ENCODE assay signal across 13 mouse cellular contexts in the genomic region with DNA sequence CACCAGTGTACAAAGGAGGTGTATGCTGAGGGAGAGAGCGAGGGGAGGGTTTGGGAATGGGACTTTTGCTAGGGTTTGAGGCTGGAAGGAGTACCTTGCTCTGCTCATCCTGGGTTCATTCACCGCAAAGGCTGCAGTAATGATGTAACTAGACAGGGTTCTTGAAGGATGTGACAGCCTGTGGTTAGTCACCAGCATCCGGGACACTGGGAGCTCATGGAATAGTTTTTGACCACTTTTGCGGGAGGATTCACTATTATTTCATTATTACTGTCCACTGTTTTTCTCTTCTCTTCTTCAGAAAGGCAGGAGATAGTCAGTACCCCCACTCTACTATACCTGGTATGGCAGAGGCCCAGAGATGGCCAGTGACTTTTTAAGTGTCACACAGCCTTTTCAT. TPM values are rescaled to one million over a fixed set of nuclear protein-coding genes. Genes with fewer than 3 reads are reported as not detected.
DNase-seq lines count a peak whose midpoint lies in the region; ATAC-seq and TF ChIP-seq lines count a peak whose summit lies in the region.
"Had no signal": no experiment of that assay in that cellular context is flagged by ENCODE, and none has a peak within 500 bp of the region (broad histone marks: within the 10 kb centered on the region; RNA-seq: fewer than 3 reads in every experiment).

No protein-coding gene starts in this region.

- no peak for DNase-seq in kidney, postnatal 36 days
- DNase-seq in heart, postnatal 0 days (ENCODE audit: low spot score) = no peak
- no peak for DNase-seq in thymus, postnatal 10 days (ENCODE audit: low spot score in 2 of 2)
- DNase-seq in cerebellum, adult 11 months = no peak
- DNase-seq in ovary, postnatal 36 days (ENCODE audit: low spot score) = no peak
- DNase-seq: gastrocnemius, postnatal 14 days; kidney, postnatal 14 days; right cerebral cortex, postnatal 4 days had no signal

- TF ChIP-seq EP300 in heart, postnatal 0 days (IDR thresholded peaks at IDR 0.05; ENCODE audit: low read depth) = no peak

- peaks cover 48% of the 10 kb centered on the region for H3K4me1 ChIP-seq in kidney, embryonic 16.5 days (ENCODE audit: insufficient read depth, low read length)
- H3K4me1 ChIP-seq in bone marrow, adult 2 months (ENCODE audit: control insufficient read depth, insufficient read depth, low read length) = peaks cover 31% of the 10 kb centered on the region
- peaks cover 33% of the 10 kb centered on the region for H3K4me1 ChIP-seq in heart, postnatal 0 days (ENCODE audit: control insufficient read depth, insufficient read depth)
- peaks cover 100% of the 10 kb centered on the region for H3K4me1 ChIP-seq in megakaryocyte, embryonic 14.5 days

- no peak overlapping the region for H3K4me2 ChIP-seq in kidney, embryonic 16.5 days (replicated peaks; ENCODE audit: low read depth, low read length)
- H3K4me2 ChIP-seq in heart, postnatal 0 days (ENCODE audit: low read depth, low read length) = no peak overlapping the region
- H3K4me2 ChIP-seq: midbrain, embryonic 11.5 days had no signal

- H3K9ac ChIP-seq in kidney, embryonic 16.5 days (replicated peaks; ENCODE audit: low read length) = no peak overlapping the region
- H3K9ac ChIP-seq in heart, postnatal 0 days (replicated peaks; ENCODE audit: low read depth, low read length) = no peak overlapping the region

- H3K9me3 ChIP-seq in kidney, embryonic 16.5 days (ENCODE audit: low read length) = no peaks in the 10 kb centered on the region
- H3K9me3 ChIP-seq in heart, postnatal 0 days (replicated peaks; ENCODE audit: control insufficient read depth, low read length) = no peaks in the 10 kb centered on the region
- no peaks in the 10 kb centered on the region for H3K9me3 ChIP-seq in megakaryocyte, embryonic 14.5 days

- ATAC-seq in kidney, embryonic 16.5 days (ENCODE audit: low FRiP score, low TSS enrichment) = no peak
- no peak for ATAC-seq in heart, postnatal 0 days (ENCODE audit: insufficient read depth, low read depth)

- TF ChIP-seq POLR2A in bone marrow, adult 2 months (IDR thresholded peaks at IDR 0.05; ENCODE audit: borderline replicate concordance, control insufficient read depth, low read depth, low read length) = no peak

- H3K27me3 ChIP-seq in kidney, embryonic 16.5 days (ENCODE audit: insufficient read depth, low read length) = no peaks in the 10 kb centered on the region
- H3K27me3 ChIP-seq in heart, postnatal 0 days (ENCODE audit: control insufficient read depth, insufficient read depth, low read length) = no peaks in the 10 kb centered on the region
- H3K27me3 ChIP-seq in megakaryocyte, embryonic 14.5 days (replicated peaks) = no peaks in the 10 kb centered on the region

- WGBS in kidney, embryonic 16.5 days = 89% methylated on average over 4 of the region's 4 CpGs
- WGBS in bone marrow, adult 2 months = 24% methylated on average over 4 of the region's 4 CpGs
- WGBS in heart, postnatal 0 days = 83% methylated on average over 4 of the region's 4 CpGs

- H3K36me3 ChIP-seq in kidney, embryonic 16.5 days (ENCODE audit: insufficient read depth, low read length) = no peaks in the 10 kb centered on the region
- H3K36me3 ChIP-seq in heart, postnatal 0 days (replicated peaks; ENCODE audit: control insufficient read depth, insufficient read depth, low read length) = no peaks in the 10 kb centered on the region
- H3K36me3 ChIP-seq in megakaryocyte, embryonic 14.5 days (replicated peaks; ENCODE audit: low read length) = peaks cover 75% of the 10 kb centered on the region

- peak overlapping the region; percentile 36; the same call in 1 of the 2 replicates for H3K27ac ChIP-seq in kidney, embryonic 16.5 days (ENCODE audit: low read length)
- H3K27ac ChIP-seq in bone marrow, adult 2 months (ENCODE audit: control insufficient read depth, insufficient read depth, low read depth, low read length, poor library complexity) = peak overlapping the region; percentile 87
- peak overlapping the region; percentile 56 for H3K27ac ChIP-seq in heart, postnatal 0 days (ENCODE audit: low read depth)

- no peak for TF ChIP-seq CTCF in bone marrow, adult 2 months (IDR thresholded peaks at IDR 0.05; ENCODE audit: control insufficient read depth, insufficient read depth, low read length)
- TF ChIP-seq CTCF in heart, postnatal 0 days (IDR thresholded peaks at IDR 0.05; ENCODE audit: low read depth) = no peak

- no peak overlapping the region for H3K4me3 ChIP-seq in kidney, embryonic 16.5 days (ENCODE audit: low read length)
- H3K4me3 ChIP-seq in bone marrow, adult 2 months (replicated peaks; ENCODE audit: control insufficient read depth, low read depth, low read length) = no peak overlapping the region
- no peak overlapping the region for H3K4me3 ChIP-seq in heart, postnatal 0 days (ENCODE audit: low read depth, low read length)
- H3K4me3 ChIP-seq in megakaryocyte, embryonic 14.5 days (replicated peaks) = peak overlapping the region; percentile 90

RNA-seq across cellular contexts. Expression of gene Stk10, which starts 9.1 kb away (rescaled TPM):
- polyA plus RNA-seq in kidney, embryonic 16.5 days (2015; fragmentation: Nextera tagmentation; extraction: Ambion mirVana) = 5.6 and 6.5 TPM in 2 replicates
- 17.6 and 23.9 TPM in 2 replicates for polyA plus RNA-seq in bone marrow, adult 2 months (2011; ENCODE audit: insufficient read depth, insufficient read length, low replicate concordance, missing spikeins)
- 4.3 and 6.2 TPM in 2 replicates for total RNA-seq in heart, postnatal 0 days (2014; rRNA removed; ENCODE audit: low replicate concordance)
- 1.4 and 1.6 TPM in 2 replicates for polyA plus RNA-seq in heart, postnatal 0 days (2015; fragmentation: Nextera tagmentation; extraction: Ambion mirVana)
- polyA plus RNA-seq in megakaryocyte, embryonic 14.5 days (2012; ENCODE audit: insufficient read depth, low replicate concordance) = 21.6 and 28.3 TPM in 2 replicates

RNA-seq across cellular contexts. Expression of gene Efcab9, which starts 10.3 kb away (rescaled TPM):
- 0.47 and 0.68 TPM in 2 replicates for polyA plus RNA-seq in kidney, embryonic 16.5 days (2015; fragmentation: Nextera tagmentation; extraction: Ambion mirVana)
- polyA plus RNA-seq in bone marrow, adult 2 months (2011; ENCODE audit: insufficient read depth, insufficient read length, low replicate concordance, missing spikeins) = not detected in 2 replicates
- total RNA-seq in heart, postnatal 0 days (2014; rRNA removed; ENCODE audit: low replicate concordance) = not detected in 2 replicates
- 0.18 and 0.26 TPM in 2 replicates for polyA plus RNA-seq in heart, postnatal 0 days (2015; fragmentation: Nextera tagmentation; extraction: Ambion mirVana)
- 0.38 TPM in 1 of 2 replicates, not detected in the other for polyA plus RNA-seq in megakaryocyte, embryonic 14.5 days (2012; ENCODE audit: insufficient read depth, low replicate concordance)
- polyA plus RNA-seq: limb, embryonic 11.5 days had no signal

Comparison
In these comparisons a context has a peak if more than half of its experiments do, and no peak if none do; other contexts are left out.
1. H3K27ac ChIP-seq: peak in every context shown above with its lines; median percentile 87 in bone marrow, adult 2 months; 56 in heart, postnatal 0 days; 36 in kidney, embryonic 16.5 days.